Mouse (Mus musculus) forebrain, embryonic 12.5 days (tissue): ENCODE results near the gene Phf11c. TPM values are rescaled to one million over a fixed set of nuclear protein-coding genes. Genes with fewer than 3 reads are reported as not detected.
A peak's percentile ranks its signal among the peaks of the same experiment; 100 is the strongest.
"Not testable (repeated sequence)": the region's sequence is repeated elsewhere in the genome, so short reads cannot be mapped to it uniquely, and the experiment has no call there.

Source experiments
- ATAC-seq: fragments of 200-750 bp; cut with Nextera tagmentation; 2 replicates; pipeline ENCODE4 v1.8.0; 2017; ENCODE audit warnings: moderate TSS enrichment; ENCODE audit not compliant: low FRiP score
- H3K27ac ChIP-seq: fragments of 300-500 bp; sonication (generic); 2 replicates; pipeline ENCODE4 v1.5.1; 2016; ENCODE audit warnings: mild to moderate bottlenecking
- H3K27me3 ChIP-seq: fragments of 300-500 bp; sonication (generic); 2 replicates; pipeline ENCODE4 v1.6.1; 2016; ENCODE audit warnings: mild to moderate bottlenecking
- H3K36me3 ChIP-seq: fragments of 300-500 bp; sonication (generic); replicated peaks from 2 replicates; pipeline ENCODE4 v1.6.1; 2016; ENCODE audit warnings: mild to moderate bottlenecking
- H3K4me1 ChIP-seq: fragments of 300-500 bp; sonication (generic); 2 replicates; pipeline ENCODE4 v1.6.1; 2016
- H3K4me2 ChIP-seq: fragments of 300-500 bp; sonication (generic); 2 replicates; pipeline ENCODE4 v1.6.1; 2016; ENCODE audit warnings: mild to moderate bottlenecking, moderate library complexity
- H3K4me3 ChIP-seq: fragments of 300-500 bp; sonication (generic); replicated peaks from 2 replicates; pipeline ENCODE4 v1.5.1; 2016; ENCODE audit warnings: mild to moderate bottlenecking
- H3K9ac ChIP-seq: fragments of 300-500 bp; sonication (generic); 2 replicates; pipeline ENCODE4 v1.6.1; 2016; ENCODE audit warnings: mild to moderate bottlenecking
- H3K9me3 ChIP-seq: fragments of 300-500 bp; sonication (generic); 2 replicates; pipeline ENCODE4 v1.6.1; 2016
- WGBS: fragments of 180-500 bp; shearing (Covaris S2); methylation state at CpG from one replicate; pipeline ENCODE4 v1.1.7; 2016; 5-methylcytosine and 5-hydroxymethylcytosine counted together
- polyA plus RNA-seq: library from polyadenylated mRNA; unstranded; fragments of >200 nt; fragmentation: Nextera tagmentation; extraction: Ambion mirVana; gene quantifications from 2 replicates; pipeline ENCODE4 v1.2.1, GENCODE M21; 2016

Phf11c gene
- polyA plus RNA-seq = 0.68 and 0.72 TPM in 2 replicates

- Histone ChIP-seq H3K4me3 (no peak within 1 kb of the TSS), H3K4me2 (no peak within 1 kb of the TSS), H3K27ac (no peak within 1 kb of the TSS), H3K4me1 (no peaks in the 10 kb centered on the region), H3K36me3 (no peaks in the 10 kb centered on the region), H3K9me3 (no peaks in the 10 kb centered on the region), H3K9ac (no peak within 1 kb of the TSS), H3K27me3 (no peaks in the 10 kb centered on the region)
- 85% methylated on average over 3 of the region's 3 CpGs for WGBS
- ATAC-seq = no peak
Measured at GRCm38 (mm10) chr14:59395281-59395680, at the start of gene Phf11c. TSS of gene Phf11c (minus strand) at chr14:59395381.

GRCm38 (mm10) chr14:59441472-59441805, 46.3 kb upstream of the Phf11c start:
- H3K27ac ChIP-seq = peak overlapping the region; percentile 79; the same call in 1 of the 2 replicates
- H3K9me3 ChIP-seq = no peaks in the 10 kb centered on the region
- no peaks in the 10 kb centered on the region for H3K27me3 ChIP-seq
- no peak for ATAC-seq
- peaks cover 9% of the 10 kb centered on the region for H3K4me1 ChIP-seq
- H3K4me3 ChIP-seq = peak overlapping the region; percentile 83
- H3K4me2 ChIP-seq = peak overlapping the region; percentile 64
- WGBS = 15% methylated on average over 6 of the region's 6 CpGs
- no peaks in the 10 kb centered on the region for H3K36me3 ChIP-seq
- H3K9ac ChIP-seq = peak overlapping the region; percentile 82

GRCm38 (mm10) chr14:59440558-59441471, 45.6 kb upstream of the Phf11c start, which contains the start of the genes Setdb2 and Cab39l:
TSS of gene Setdb2 (minus strand) at chr14:59440884.
TSS of gene Cab39l (plus strand) at chr14:59440972.
- Histone ChIP-seq H3K4me1 (peaks cover 9% of the 10 kb centered on the region), H3K27me3 (no peaks in the 10 kb centered on the region), H3K4me2 (peak within 1 kb of the TSS; percentile 64), H3K9ac (peak within 1 kb of the TSS; percentile 82), H3K27ac (peak within 1 kb of the TSS; percentile 79), H3K9me3 (no peaks in the 10 kb centered on the region), H3K4me3 (peak within 1 kb of the TSS; percentile 83), H3K36me3 (no peaks in the 10 kb centered on the region)
- under 1% methylated on average over 66 of the region's 66 CpGs for WGBS
- ATAC-seq = peak; percentile 100

- H3K36me3 ChIP-seq = no peaks in the 10 kb centered on the region
- H3K4me3 ChIP-seq = peak overlapping the region; percentile 83
- H3K4me1 ChIP-seq = peaks cover 9% of the 10 kb centered on the region
- H3K9me3 ChIP-seq = no peaks in the 10 kb centered on the region
- 23% methylated on average over 7 of the region's 7 CpGs for WGBS
- H3K9ac ChIP-seq = peak overlapping the region; percentile 82
- ATAC-seq = no peak
- H3K27ac ChIP-seq = no peak overlapping the region
- no peaks in the 10 kb centered on the region for H3K27me3 ChIP-seq
- peak overlapping the region; percentile 64 for H3K4me2 ChIP-seq
Measured at GRCm38 (mm10) chr14:59440039-59440438, 44.9 kb upstream of the Phf11c start.

- peaks cover 9% of the 10 kb centered on the region for H3K4me1 ChIP-seq
- H3K27ac ChIP-seq = no peak overlapping the region
- WGBS = 89% methylated on average over 2 of the region's 2 CpGs
- no peaks in the 10 kb centered on the region for H3K9me3 ChIP-seq
- no peaks in the 10 kb centered on the region for H3K27me3 ChIP-seq
- H3K4me3 ChIP-seq = no peak overlapping the region
- ATAC-seq = no peak
- no peak overlapping the region for H3K4me2 ChIP-seq
- no peak overlapping the region for H3K9ac ChIP-seq
- no peaks in the 10 kb centered on the region for H3K36me3 ChIP-seq
Measured at GRCm38 (mm10) chr14:59438505-59438904, 43.3 kb upstream of the Phf11c start.

GRCm38 (mm10) chr14:59437398-59437797, 42.2 kb upstream of the Phf11c start:
- H3K36me3 ChIP-seq = no peaks in the 10 kb centered on the region
- no peak overlapping the region for H3K4me2 ChIP-seq
- H3K27ac ChIP-seq = no peak overlapping the region
- WGBS = 85% methylated on average over 3 of the region's 3 CpGs
- no peak for ATAC-seq
- peaks cover 9% of the 10 kb centered on the region for H3K4me1 ChIP-seq
- H3K9me3 ChIP-seq = no peaks in the 10 kb centered on the region
- H3K4me3 ChIP-seq = no peak overlapping the region
- no peak overlapping the region for H3K9ac ChIP-seq
- no peaks in the 10 kb centered on the region for H3K27me3 ChIP-seq

- Histone ChIP-seq H3K27ac (no peak overlapping the region), H3K36me3 (no peaks in the 10 kb centered on the region), H3K4me3 (no peak overlapping the region), H3K9ac (no peak overlapping the region), H3K9me3 (no peaks in the 10 kb centered on the region), H3K4me2 (no peak overlapping the region), H3K4me1 (peaks cover 9% of the 10 kb centered on the region), H3K27me3 (no peaks in the 10 kb centered on the region)
- no peak for ATAC-seq
Measured at GRCm38 (mm10) chr14:59435206-59435605, 40.0 kb upstream of the Phf11c start.

- H3K9me3 ChIP-seq = no peaks in the 10 kb centered on the region
- H3K4me3 ChIP-seq = no peak overlapping the region
- H3K36me3 ChIP-seq = no peaks in the 10 kb centered on the region
- H3K9ac ChIP-seq = no peak overlapping the region
- H3K27ac ChIP-seq = no peak overlapping the region
- H3K4me2 ChIP-seq = no peak overlapping the region
- ATAC-seq = no peak
- no peaks in the 10 kb centered on the region for H3K27me3 ChIP-seq
- 60% methylated on average over 2 of the region's 2 CpGs for WGBS
- no peaks in the 10 kb centered on the region for H3K4me1 ChIP-seq
Measured at GRCm38 (mm10) chr14:59433902-59434301, 38.7 kb upstream of the Phf11c start.

GRCm38 (mm10) chr14:59430556-59430955, 35.4 kb upstream of the Phf11c start:
- Histone ChIP-seq H3K9me3 (no peaks in the 10 kb centered on the region), H3K4me2 (no peak overlapping the region), H3K27me3 (no peaks in the 10 kb centered on the region), H3K27ac (no peak overlapping the region), H3K36me3 (no peaks in the 10 kb centered on the region), H3K9ac (no peak overlapping the region), H3K4me3 (no peak overlapping the region), H3K4me1 (no peaks in the 10 kb centered on the region)
- WGBS = 84% methylated on average over 1 of the region's 1 CpGs
- ATAC-seq = no peak

GRCm38 (mm10) chr14:59422912-59423663, 27.9 kb upstream of the Phf11c start:
- Histone ChIP-seq H3K9me3 (no peaks in the 10 kb centered on the region), H3K4me3 (no peak overlapping the region), H3K9ac (no peak overlapping the region), H3K4me2 (no peak overlapping the region), H3K27ac (no peak overlapping the region), H3K4me1 (no peaks in the 10 kb centered on the region), H3K36me3 (no peaks in the 10 kb centered on the region), H3K27me3 (no peaks in the 10 kb centered on the region)
- no peak for ATAC-seq
- 85% methylated on average over 11 of the region's 11 CpGs for WGBS

- Histone ChIP-seq H3K4me1 (no peaks in the 10 kb centered on the region), H3K4me2 (no peak overlapping the region), H3K27ac (no peak overlapping the region), H3K4me3 (no peak overlapping the region), H3K9me3 (no peaks in the 10 kb centered on the region), H3K27me3 (0 out of 2 replicates have a peak, but pooled peaks cover 7% of the 10 kb centered on the region), H3K36me3 (no peaks in the 10 kb centered on the region), H3K9ac (no peak overlapping the region)
- whole genome bisulfite sequencing = 85% methylated on average over 4 of the region's 4 CpGs
- ATAC-seq = no peak
Measured at GRCm38 (mm10) chr14:59418171-59418570, 23.0 kb upstream of the Phf11c start.

- H3K4me1 ChIP-seq, H3K36me3 ChIP-seq, H3K27ac ChIP-seq, H3K4me2 ChIP-seq, H3K9me3 ChIP-seq, H3K4me3 ChIP-seq, ATAC-seq, H3K27me3 ChIP-seq, H3K9ac ChIP-seq: not testable (repeated sequence)
- WGBS = 98% methylated on average over 2 of the region's 2 CpGs
Measured at GRCm38 (mm10) chr14:59414979-59415378, 19.8 kb upstream of the Phf11c start.
